Mouse (Mus musculus) layer of hippocampus, adult 8-10 months (tissue): ENCODE results near the gene Sec24a. TPM values are rescaled to one million over a fixed set of nuclear protein-coding genes. Genes with fewer than 3 reads are reported as not detected.
A peak's percentile ranks its signal among the peaks of the same experiment; 100 is the strongest.
"Not testable (repeated sequence)": the region's sequence is repeated elsewhere in the genome, so short reads cannot be mapped to it uniquely, and the experiment has no call there.

Experiments used
- DNase-seq, 2 experiments: peaks; one replicate each; pipeline ENCODE4 v3.0.0; 2022; ENCODE audit warnings: low spot score in 2 of 2
- total RNA-seq, 4 experiments: library from RNA; stranded (reverse); gene quantifications; 2 replicates each; pipeline ENCODE4 v1.2.4; 2022

Gene Sec24a
- 10 to 100 TPM; 19.4 to 23.8 (median 20.5) TPM for total RNA-seq

GRCm38 (mm10) chr11:51763213-51763907 lies at the start of gene Sec24a, which contains the start of gene Sar1b:
Gene Sec24a (minus strand): TSS chr11:51763634.
Gene Sar1b (plus strand): TSS chr11:51763687.
- peak; percentile 42 to 76 for DNase-seq

- no peak for DNase-seq
These were observed 48.6 kb upstream of the Sec24a start for GRCm38 (mm10) chr11:51812022-51812546.

GRCm38 (mm10) chr11:51811230-51811629 lies 47.8 kb upstream of the Sec24a start:
- DNase-seq: no peak

- DNase-seq: peak in 1 of 2 experiments; percentile 54
These were observed 46.3 kb upstream of the Sec24a start for GRCm38 (mm10) chr11:51809632-51810224.

- no peak for DNase-seq
These were observed 43.9 kb upstream of the Sec24a start for GRCm38 (mm10) chr11:51807108-51807879.

GRCm38 (mm10) chr11:51805221-51805981 lies 42.0 kb upstream of the Sec24a start:
- peak; percentile 58 to 69 for DNase-seq

- DNase-seq: no peak
These were observed 37.3 kb upstream of the Sec24a start for GRCm38 (mm10) chr11:51800634-51801325.

- no peak for DNase-seq
These were observed 32.8 kb upstream of the Sec24a start for GRCm38 (mm10) chr11:51796272-51796671.

- no peak for DNase-seq
These were observed 27.2 kb upstream of the Sec24a start for GRCm38 (mm10) chr11:51790662-51791061.

- DNase-seq: not testable (repeated sequence)
These were observed 26.3 kb upstream of the Sec24a start for GRCm38 (mm10) chr11:51789735-51790134.

GRCm38 (mm10) chr11:51785926-51786325 lies 22.5 kb upstream of the Sec24a start:
- no peak for DNase-seq

GRCm38 (mm10) chr11:51782721-51783120 lies 19.3 kb upstream of the Sec24a start:
- DNase-seq: no peak

GRCm38 (mm10) chr11:51780773-51781267 lies 17.4 kb upstream of the Sec24a start:
- no peak for DNase-seq

GRCm38 (mm10) chr11:51777478-51777877 lies 14.0 kb upstream of the Sec24a start:
- no peak for DNase-seq

GRCm38 (mm10) chr11:51775507-51775906 lies 12.1 kb upstream of the Sec24a start:
- DNase-seq: no peak

GRCm38 (mm10) chr11:51768296-51768695 lies 4.9 kb upstream of the Sec24a start:
- no peak for DNase-seq

- DNase-seq: no peak
These were observed 4.3 kb upstream of the Sec24a start for GRCm38 (mm10) chr11:51767579-51768220.

GRCm38 (mm10) chr11:51764816-51765215 lies 1.4 kb upstream of the Sec24a start:
- DNase-seq: no peak

- no peak for DNase-seq
These were observed 521 bp upstream of the Sec24a start for GRCm38 (mm10) chr11:51763955-51764354.

- no peak for DNase-seq
These were observed 2.2 kb downstream of the Sec24a start for GRCm38 (mm10) chr11:51761241-51761640.
